Mouse (Mus musculus): ENCODE measurements around the gene Osgep. TPM values are rescaled to one million over a fixed set of nuclear protein-coding genes. Genes with fewer than 3 reads are reported as not detected.
"Not testable (repeated sequence)": the region's sequence is repeated elsewhere in the genome, so short reads cannot be mapped to it uniquely, and the experiment has no call there.

Osgep gene
- total and polyA plus RNA-seq, 2 experiments from 2014 or later = 43.7 to 64.9 TPM

DNA sequence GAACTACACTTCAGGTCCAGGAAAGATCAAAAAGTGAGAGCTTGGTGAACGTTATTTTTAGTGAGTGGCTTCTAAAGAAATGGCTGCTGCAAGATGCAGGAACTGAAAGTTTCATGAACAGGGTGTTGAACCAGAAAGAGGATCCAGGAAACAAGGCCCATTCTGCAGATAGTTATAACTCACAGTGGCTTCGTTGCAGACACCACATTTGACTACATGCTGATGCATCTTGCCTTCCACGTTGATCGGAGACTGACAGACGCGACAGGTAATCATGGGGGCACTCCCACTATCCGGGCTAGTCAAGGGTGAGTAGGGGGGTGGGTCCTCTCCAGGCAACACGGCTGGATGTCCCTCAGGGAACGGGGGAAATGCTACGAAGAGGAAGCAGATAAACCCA is 5.3 kb upstream of the Osgep start:
- no peak for DNase-seq (ENCODE audit: low spot score)
- Histone ChIP-seq H3K4me2 (ENCODE audit: low read depth, low read length, poor library complexity, severe bottlenecking) (peak overlapping the region; percentile 89), H3K36me3 (ENCODE audit: insufficient read depth, low read length) (peaks cover 23% of the 10 kb centered on the region), H3K4me3 (ENCODE audit: low read depth, low read length) (peak overlapping the region; percentile 97), H3K4me1 (ENCODE audit: insufficient read depth, low read length) (peaks cover 11% of the 10 kb centered on the region; the same call in 1 of the 2 replicates), H3K27ac (ENCODE audit: low read depth, low read length) (peak overlapping the region; percentile 85), H3K27me3 (ENCODE audit: insufficient read depth, low read length) (no peaks in the 10 kb centered on the region), H3K9ac (replicated peaks; ENCODE audit: low read length, poor library complexity, severe bottlenecking) (peak overlapping the region; percentile 99), H3K9me3 (ENCODE audit: low read length) (no peaks in the 10 kb centered on the region)
- no peak for TF ChIP-seq CTCF (IDR thresholded peaks at IDR 0.05)
- 17% methylated on average over 10 of the region's 10 CpGs for WGBS
- ATAC-seq (ENCODE audit: low FRiP score) = no peak

DNA sequence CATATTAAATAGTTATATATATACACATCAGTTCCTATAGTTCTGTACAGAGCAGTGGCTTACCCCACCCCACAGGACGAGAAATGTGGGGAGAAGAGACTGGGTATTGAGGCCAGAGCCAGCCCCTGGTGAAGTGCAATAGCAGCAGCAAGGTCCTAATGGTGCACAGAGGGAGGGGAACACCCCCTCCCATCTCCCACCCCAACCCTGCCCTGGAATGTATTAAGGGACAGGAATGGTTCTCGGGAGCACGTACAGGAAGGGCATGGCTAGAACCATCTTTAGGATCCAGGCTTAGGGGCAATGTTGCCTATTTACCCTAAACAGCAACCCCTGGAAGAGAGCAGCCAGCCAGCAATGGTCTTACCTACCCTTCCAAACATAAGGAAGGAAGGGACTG is 2.7 kb upstream of the Osgep start:
- H3K9me3 ChIP-seq (ENCODE audit: low read length) = no peaks in the 10 kb centered on the region
- no peak for ATAC-seq (ENCODE audit: low FRiP score)
- peaks cover 23% of the 10 kb centered on the region for H3K36me3 ChIP-seq (ENCODE audit: insufficient read depth, low read length)
- 56% methylated on average over 3 of the region's 3 CpGs for WGBS
- H3K4me1 ChIP-seq (ENCODE audit: insufficient read depth, low read length) = peaks cover 11% of the 10 kb centered on the region; the same call in 1 of the 2 replicates
- no peak overlapping the region for H3K9ac ChIP-seq (replicated peaks; ENCODE audit: low read length, poor library complexity, severe bottlenecking)
- no peak for DNase-seq (ENCODE audit: low spot score)
- no peak overlapping the region for H3K4me3 ChIP-seq (ENCODE audit: low read depth, low read length)
- no peak overlapping the region for H3K4me2 ChIP-seq (ENCODE audit: low read depth, low read length, poor library complexity, severe bottlenecking)
- no peaks in the 10 kb centered on the region for H3K27me3 ChIP-seq (ENCODE audit: insufficient read depth, low read length)
- H3K27ac ChIP-seq (ENCODE audit: low read depth, low read length) = no peak overlapping the region
- TF ChIP-seq CTCF (IDR thresholded peaks at IDR 0.05) = no peak

DNA sequence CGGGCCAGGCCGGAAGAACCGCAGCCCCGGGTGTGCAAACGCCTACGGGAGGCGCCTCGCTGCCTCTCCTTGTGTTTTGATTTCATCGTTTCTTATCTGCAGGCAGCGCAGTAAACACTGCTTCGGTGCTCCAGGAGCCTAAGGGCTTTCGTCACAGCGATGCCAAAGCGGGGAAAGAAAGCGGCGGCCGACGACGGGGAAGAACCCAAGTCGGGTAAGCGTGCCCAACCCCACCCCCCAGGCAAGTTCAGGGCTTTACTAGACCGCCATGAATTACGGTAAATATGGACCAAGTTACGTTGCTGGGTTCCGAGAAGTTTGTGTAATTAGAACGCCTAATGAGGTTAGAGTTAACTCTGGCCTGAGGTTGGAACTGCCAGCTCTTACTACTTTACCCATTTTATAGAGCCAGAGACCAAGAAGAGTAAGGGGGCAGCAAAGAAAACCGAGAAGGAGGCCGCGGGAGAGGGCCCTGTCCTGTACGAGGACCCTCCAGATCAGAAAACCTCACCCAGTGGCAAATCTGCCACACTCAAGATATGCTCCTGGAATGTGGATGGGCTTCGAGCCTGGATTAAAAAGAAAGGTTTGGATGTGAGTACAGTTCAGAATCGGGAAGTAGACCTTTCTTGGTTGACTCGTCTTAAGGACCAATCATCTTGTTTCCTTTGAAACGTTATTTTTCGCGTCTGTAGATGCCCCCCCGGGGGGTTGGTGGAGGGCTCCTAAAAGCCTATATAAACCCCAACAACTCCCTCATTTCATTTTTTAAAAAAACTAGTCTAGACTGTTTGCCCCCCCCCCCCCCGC is 623 bp upstream of the Osgep start:
- no peak for DNase-seq (ENCODE audit: low spot score)
- H3K4me3 ChIP-seq (ENCODE audit: low read depth, low read length) = peak overlapping the region; percentile 84
- WGBS = 2% methylated on average over 38 of the region's 38 CpGs

DNA sequence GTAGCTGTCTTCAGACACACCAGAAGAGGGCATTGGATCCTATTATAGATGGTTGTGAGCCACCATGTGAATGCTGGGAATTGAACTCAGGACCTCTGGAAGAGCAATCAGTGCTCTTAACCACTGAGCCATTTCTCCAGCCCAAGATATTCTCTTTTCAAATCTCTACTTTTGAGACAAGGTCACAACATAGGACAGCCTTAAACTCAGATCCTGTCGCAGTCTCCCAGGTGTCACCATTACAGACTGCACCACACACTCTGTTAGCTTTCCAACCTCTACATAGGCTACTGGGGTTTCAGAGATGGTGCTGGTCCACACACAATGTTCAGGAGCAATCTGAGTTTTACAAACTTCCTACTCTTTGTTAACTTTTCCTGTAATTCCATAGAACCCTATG is 1.3 kb downstream of the Osgep start:
- Histone ChIP-seq H3K4me3 (ENCODE audit: low read depth, low read length) (peak overlapping the region; percentile 84), H3K36me3 (ENCODE audit: insufficient read depth, low read length) (peaks cover 17% of the 10 kb centered on the region), H3K4me2 (ENCODE audit: low read depth, low read length, poor library complexity, severe bottlenecking) (peak overlapping the region; percentile 65), H3K9ac (replicated peaks; ENCODE audit: low read length, poor library complexity, severe bottlenecking) (peak overlapping the region; percentile 54; the same call in 1 of the 2 replicates)
- not testable (repeated sequence) for H3K27me3 ChIP-seq (ENCODE audit: insufficient read depth, low read length); DNase-seq (ENCODE audit: low spot score); H3K9me3 ChIP-seq (ENCODE audit: low read length); ATAC-seq (ENCODE audit: low FRiP score); H3K27ac ChIP-seq (ENCODE audit: low read depth, low read length); H3K4me1 ChIP-seq (ENCODE audit: insufficient read depth, low read length)
- WGBS = 84% methylated on average over 1 of the region's 1 CpGs

More for the DNA sequence above, 623 bp upstream of the Osgep start:
- peak overlapping the region; percentile 73 for H3K4me2 ChIP-seq (ENCODE audit: low read depth, low read length, poor library complexity, severe bottlenecking)
- H3K9me3 ChIP-seq (ENCODE audit: low read length) = no peaks in the 10 kb centered on the region
- H3K27me3 ChIP-seq (ENCODE audit: insufficient read depth, low read length) = no peaks in the 10 kb centered on the region
- no peak for TF ChIP-seq CTCF (IDR thresholded peaks at IDR 0.05)
- peak; percentile 0; the same call in 1 of the 2 replicates for ATAC-seq (ENCODE audit: low FRiP score)
- H3K4me1 ChIP-seq (ENCODE audit: insufficient read depth, low read length) = peaks cover 11% of the 10 kb centered on the region; the same call in 1 of the 2 replicates
- H3K27ac ChIP-seq (ENCODE audit: low read depth, low read length) = peak overlapping the region; percentile 87
- peak overlapping the region; percentile 73 for H3K9ac ChIP-seq (replicated peaks; ENCODE audit: low read length, poor library complexity, severe bottlenecking)
- H3K36me3 ChIP-seq (ENCODE audit: insufficient read depth, low read length) = peaks cover 25% of the 10 kb centered on the region

DNA sequence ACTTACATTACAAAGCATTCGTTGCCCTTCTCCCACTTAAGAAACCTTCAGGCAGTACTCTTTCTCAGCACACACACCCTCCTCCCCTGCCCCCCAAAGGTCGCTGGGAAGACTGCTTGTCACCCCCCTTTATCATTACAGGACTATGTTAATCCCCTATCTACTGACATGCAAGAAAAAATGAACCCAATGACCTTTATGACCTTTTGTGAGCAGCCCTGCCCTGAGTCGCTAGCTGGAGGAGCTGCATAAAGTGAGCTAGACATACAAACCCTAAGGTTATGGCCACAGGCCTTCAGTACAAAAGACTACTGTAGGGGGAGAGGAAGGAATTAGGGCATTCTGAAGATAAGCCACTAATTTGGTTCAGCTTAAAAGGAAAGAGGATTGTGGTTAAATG is 13.3 kb downstream of the Osgep start:
- no peak overlapping the region for H3K27ac ChIP-seq (ENCODE audit: low read depth, low read length)
- peaks cover 33% of the 10 kb centered on the region for H3K36me3 ChIP-seq (ENCODE audit: insufficient read depth, low read length)
- no peak overlapping the region for H3K9ac ChIP-seq (replicated peaks; ENCODE audit: low read length, poor library complexity, severe bottlenecking)
- 75% methylated on average over 3 of the region's 3 CpGs for WGBS
- no peak for TF ChIP-seq CTCF (IDR thresholded peaks at IDR 0.05)
- no peaks in the 10 kb centered on the region for H3K9me3 ChIP-seq (ENCODE audit: low read length)
- no peaks in the 10 kb centered on the region for H3K27me3 ChIP-seq (ENCODE audit: insufficient read depth, low read length)
- no peak overlapping the region for H3K4me3 ChIP-seq (ENCODE audit: low read depth, low read length)
- ATAC-seq (ENCODE audit: low FRiP score) (no peak), DNase-seq (ENCODE audit: low spot score) (no peak)
- no peak overlapping the region for H3K4me2 ChIP-seq (ENCODE audit: low read depth, low read length, poor library complexity, severe bottlenecking)
- H3K4me1 ChIP-seq (ENCODE audit: insufficient read depth, low read length) = no peaks in the 10 kb centered on the region

DNA sequence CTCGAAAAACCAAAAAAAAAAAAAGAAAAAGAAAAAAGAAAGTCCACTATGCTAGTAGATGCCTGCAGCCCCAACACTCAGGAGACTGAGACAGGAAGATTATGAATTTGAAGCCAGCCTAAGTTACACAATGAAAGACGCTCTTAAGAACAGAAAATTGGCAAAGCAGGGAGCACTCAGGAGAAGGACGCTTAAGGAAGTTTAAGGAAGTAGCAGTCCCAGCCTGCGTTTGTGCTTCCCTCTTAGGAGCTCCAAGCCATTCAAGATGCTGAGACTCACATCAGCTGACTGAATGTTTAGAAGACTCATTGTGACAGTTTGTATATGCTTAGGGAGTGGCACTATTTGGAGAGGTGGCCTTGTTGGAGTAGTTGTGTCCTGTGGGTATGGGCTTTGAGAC is 16.6 kb downstream of the Osgep start:
- 83% methylated on average over 4 of the region's 4 CpGs for WGBS
- no peaks in the 10 kb centered on the region for H3K4me1 ChIP-seq (ENCODE audit: insufficient read depth, low read length)
- no peak for TF ChIP-seq CTCF (IDR thresholded peaks at IDR 0.05)
- no peak overlapping the region for H3K9ac ChIP-seq (replicated peaks; ENCODE audit: low read length, poor library complexity, severe bottlenecking)
- DNase-seq (ENCODE audit: low spot score) (no peak), ATAC-seq (ENCODE audit: low FRiP score) (no peak)
- H3K4me3 ChIP-seq (ENCODE audit: low read depth, low read length) = no peak overlapping the region
- H3K27me3 ChIP-seq (ENCODE audit: insufficient read depth, low read length) = no peaks in the 10 kb centered on the region
- H3K36me3 ChIP-seq (ENCODE audit: insufficient read depth, low read length) = peaks cover 5% of the 10 kb centered on the region
- H3K27ac ChIP-seq (ENCODE audit: low read depth, low read length) = no peak overlapping the region
- no peaks in the 10 kb centered on the region for H3K9me3 ChIP-seq (ENCODE audit: low read length)
- H3K4me2 ChIP-seq (ENCODE audit: low read depth, low read length, poor library complexity, severe bottlenecking) = no peak overlapping the region

DNA sequence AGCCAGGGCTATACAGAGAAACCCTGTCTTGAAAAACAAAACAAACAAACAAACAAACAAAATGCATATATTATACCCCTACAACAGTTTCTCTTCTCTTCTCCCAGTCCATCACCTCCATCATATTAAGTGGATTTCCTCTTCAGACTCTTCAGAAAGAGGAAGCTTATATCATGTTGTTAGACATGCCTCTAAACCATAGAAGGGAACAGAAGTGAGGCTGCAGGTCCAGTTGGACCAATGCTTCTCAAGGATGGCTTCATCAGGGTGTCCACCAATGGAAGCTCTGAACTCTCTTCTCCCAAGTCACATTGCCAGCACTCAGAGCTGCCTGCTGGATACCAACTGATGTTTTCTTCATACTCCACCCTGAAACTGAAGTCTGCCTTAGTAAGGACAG is 19.4 kb downstream of the Osgep start:
- H3K27me3 ChIP-seq (ENCODE audit: insufficient read depth, low read length) = not testable (repeated sequence)

More for the DNA sequence above, 19.4 kb downstream of the Osgep start:
- H3K9ac ChIP-seq (replicated peaks; ENCODE audit: low read length, poor library complexity, severe bottlenecking); H3K4me3 ChIP-seq (ENCODE audit: low read depth, low read length); DNase-seq (ENCODE audit: low spot score); ATAC-seq (ENCODE audit: low FRiP score); H3K36me3 ChIP-seq (ENCODE audit: insufficient read depth, low read length); H3K9me3 ChIP-seq (ENCODE audit: low read length); H3K4me2 ChIP-seq (ENCODE audit: low read depth, low read length, poor library complexity, severe bottlenecking); H3K27ac ChIP-seq (ENCODE audit: low read depth, low read length); H3K4me1 ChIP-seq (ENCODE audit: insufficient read depth, low read length): not testable (repeated sequence)

Data from midbrain, postnatal 0 days (tissue).